Mouse (Mus musculus) kidney, embryonic 14.5 days (tissue): ENCODE measurements at regions not wholly inside any gene's neighbourhood (a gene's known extent, or its start where the extent isn't known, plus 50 kb on each side); places are given as distances from the start of the nearest gene placed in this dataset.

ENCODE experiments used
- ATAC-seq: fragments of 200-750 bp; cut with Nextera tagmentation; 2 replicates; pipeline ENCODE4 v1.8.0; 2017; ENCODE audit warnings: moderate number of reproducible peaks, mild to moderate bottlenecking, moderate TSS enrichment, moderate library complexity; ENCODE audit not compliant: low FRiP score, low TSS enrichment
- H3K27ac ChIP-seq: fragments of 300-500 bp; sonication (generic); 2 replicates; pipeline ENCODE4 v1.5.1; 2014; ENCODE audit warnings: low read depth, mild to moderate bottlenecking, low read length, moderate library complexity, mixed read lengths
- H3K27me3 ChIP-seq: fragments of 300-500 bp; sonication (generic); 2 replicates; pipeline ENCODE4 v1.6.1; 2014; ENCODE audit warnings: mild to moderate bottlenecking, low read length; ENCODE audit not compliant: control insufficient read depth, insufficient read depth
- H3K36me3 ChIP-seq: fragments of 300-500 bp; sonication (generic); 2 replicates; pipeline ENCODE4 v1.6.1; 2014; ENCODE audit warnings: low read length, mixed read lengths; ENCODE audit not compliant: control insufficient read depth, insufficient read depth
- H3K4me1 ChIP-seq: fragments of 300-500 bp; sonication (generic); 2 replicates; pipeline ENCODE4 v1.6.1; 2014; ENCODE audit warnings: low read length, mixed read lengths; ENCODE audit not compliant: control insufficient read depth, insufficient read depth
- H3K4me2 ChIP-seq: fragments of 300-500 bp; sonication (generic); replicated peaks from 2 replicates; pipeline ENCODE4 v1.6.1; 2014; ENCODE audit warnings: low read depth, mild to moderate bottlenecking, low read length
- H3K4me3 ChIP-seq: fragments of 300-500 bp; sonication (generic); 2 replicates; pipeline ENCODE4 v1.5.1; 2014; ENCODE audit warnings: mild to moderate bottlenecking, low read length
- H3K9ac ChIP-seq: fragments of 300-500 bp; sonication (generic); 2 replicates; pipeline ENCODE4 v1.6.1; 2014; ENCODE audit warnings: low read depth, mild to moderate bottlenecking, low read length, moderate library complexity
- H3K9me3 ChIP-seq: fragments of 300-500 bp; sonication (generic); 2 replicates; pipeline ENCODE4 v1.6.1; 2016; ENCODE audit warnings: low read length; ENCODE audit not compliant: control insufficient read depth
- WGBS: fragments of 180-500 bp; shearing (Covaris S2); extraction: QIAGEN DNeasy Blood & Tissue Kit; methylation state at CpG from one replicate; pipeline ENCODE4 v1.1.7; 2014; 5-methylcytosine and 5-hydroxymethylcytosine counted together

DNA sequence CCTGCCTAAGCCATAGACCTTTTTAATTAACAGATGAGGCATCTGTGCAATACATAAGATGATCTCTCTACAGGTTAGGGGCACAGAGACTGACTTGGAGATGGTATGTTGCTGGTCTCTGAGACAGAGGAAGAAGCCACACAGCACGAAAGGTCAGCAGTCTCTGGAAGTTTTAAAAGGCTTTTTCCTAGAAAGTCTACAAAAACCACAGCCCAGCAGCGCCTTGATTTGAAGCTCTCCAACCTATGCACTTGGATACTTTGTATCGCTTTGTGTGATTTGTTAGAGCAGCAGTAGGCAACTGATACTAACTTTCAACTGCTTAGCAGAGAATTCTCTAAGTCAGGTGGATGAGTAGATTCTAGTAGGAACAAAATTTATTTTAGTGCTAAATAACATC lies 132.3 kb upstream of the Tab2 start:
- Histone ChIP-seq H3K4me1 (no peaks in the 10 kb centered on the region), H3K27ac (no peak overlapping the region), H3K9me3 (no peaks in the 10 kb centered on the region; the same call in 1 of the 2 replicates), H3K4me2 (no peak overlapping the region), H3K9ac (no peak overlapping the region), H3K36me3 (no peaks in the 10 kb centered on the region), H3K27me3 (no peaks in the 10 kb centered on the region), H3K4me3 (no peak overlapping the region)
- WGBS = 93% methylated on average over 3 of the region's 3 CpGs
- no peak for ATAC-seq

DNA sequence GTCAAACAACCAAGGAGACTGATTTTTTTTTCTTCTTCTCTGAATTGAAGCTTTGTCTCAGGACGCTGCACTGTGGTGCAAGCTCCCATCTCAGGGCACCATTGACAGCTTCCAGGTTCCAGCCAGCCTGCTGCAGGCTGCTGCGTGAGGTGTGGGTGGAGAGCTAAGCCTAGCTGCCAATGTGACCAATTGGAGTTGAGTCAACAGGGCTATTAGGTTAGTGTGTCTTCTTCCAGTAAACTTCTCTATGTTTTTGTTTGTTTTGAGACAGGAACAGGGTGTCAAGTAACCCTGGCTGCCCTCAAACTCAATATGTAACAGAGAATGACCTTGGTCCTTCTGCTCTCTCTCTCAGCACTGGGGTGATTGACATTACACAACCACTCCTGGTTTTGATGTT lies 131.1 kb upstream of the Tab2 start:
- H3K36me3 ChIP-seq = no peaks in the 10 kb centered on the region
- H3K4me1 ChIP-seq = no peaks in the 10 kb centered on the region
- H3K4me2 ChIP-seq = no peak overlapping the region
- H3K9ac ChIP-seq = no peak overlapping the region
- H3K27ac ChIP-seq = no peak overlapping the region
- no peak for ATAC-seq
- H3K9me3 ChIP-seq = no peaks in the 10 kb centered on the region
- no peak overlapping the region for H3K4me3 ChIP-seq
- H3K27me3 ChIP-seq = no peaks in the 10 kb centered on the region
- WGBS = 46% methylated on average over 2 of the region's 2 CpGs

DNA sequence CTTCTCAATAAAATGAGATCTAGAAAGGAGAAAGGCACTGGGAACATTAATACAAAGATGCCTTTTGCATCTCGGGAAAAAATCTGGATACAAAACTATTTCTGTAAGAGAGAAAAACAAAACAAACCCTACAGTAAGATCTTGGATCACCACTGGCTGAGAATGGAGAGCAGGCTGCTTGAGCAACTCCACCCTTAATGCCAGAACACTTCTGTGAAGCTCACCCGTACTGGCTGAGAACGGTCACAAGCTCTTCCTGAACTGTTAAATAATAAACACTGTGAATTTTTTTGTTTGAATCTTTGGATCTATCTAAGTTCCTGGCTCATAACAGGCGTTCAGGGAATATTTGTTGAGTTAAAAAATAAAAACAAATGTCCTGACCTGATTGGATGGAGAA lies 130.4 kb upstream of the Tab2 start:
- no peak for ATAC-seq
- Histone ChIP-seq H3K36me3 (no peaks in the 10 kb centered on the region), H3K4me2 (no peak overlapping the region), H3K27ac (no peak overlapping the region), H3K4me1 (no peaks in the 10 kb centered on the region), H3K4me3 (no peak overlapping the region), H3K9me3 (no peaks in the 10 kb centered on the region), H3K9ac (no peak overlapping the region), H3K27me3 (no peaks in the 10 kb centered on the region)
- WGBS = 75% methylated on average over 4 of the region's 4 CpGs

DNA sequence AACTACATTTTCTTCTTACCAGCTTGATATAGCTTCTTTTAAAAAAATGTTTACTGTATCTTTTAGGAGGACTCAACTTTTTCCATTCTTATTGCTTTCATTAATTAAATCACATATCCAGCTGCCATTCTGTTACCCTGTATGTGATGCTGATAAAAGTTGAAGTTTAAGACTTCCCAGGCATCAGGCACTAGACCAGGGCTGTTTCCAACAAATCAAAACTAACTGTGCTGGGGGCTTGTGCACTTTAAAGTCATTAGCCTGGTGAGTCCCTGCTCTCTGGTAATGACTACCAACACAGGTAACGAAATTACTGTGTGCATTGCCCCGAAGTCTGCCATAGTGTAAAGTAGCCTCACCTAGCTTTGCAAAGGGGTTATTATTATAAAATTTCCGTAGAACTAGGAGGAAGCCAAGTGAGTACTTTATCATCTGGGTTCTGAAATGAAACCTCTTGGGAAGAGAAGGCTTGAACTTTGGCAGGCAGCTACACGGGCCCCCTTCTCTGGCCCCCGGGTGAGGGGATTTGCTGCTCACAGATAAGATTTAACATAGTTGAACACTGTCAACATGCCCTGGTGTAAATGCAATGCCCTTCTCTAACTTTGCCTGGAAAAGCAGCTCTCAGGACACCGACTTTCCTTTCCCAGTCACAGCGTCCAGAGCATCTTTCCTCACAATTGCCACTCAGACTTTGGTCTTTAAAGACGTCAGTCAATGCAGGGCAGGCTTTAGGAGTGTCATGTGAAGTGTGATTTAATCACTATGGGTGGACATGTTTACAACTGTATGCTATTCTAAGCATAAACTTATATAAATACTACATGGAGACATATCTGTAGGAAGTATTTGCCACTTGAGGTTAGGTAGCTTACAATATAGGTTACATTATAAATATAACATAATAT lies 122.1 kb upstream of the Tab2 start:
- no peak for ATAC-seq
- H3K4me2 ChIP-seq = no peak overlapping the region
- no peak overlapping the region for H3K27ac ChIP-seq
- H3K9ac ChIP-seq = no peak overlapping the region
- H3K4me3 ChIP-seq = no peak overlapping the region
- H3K9me3 ChIP-seq = no peaks in the 10 kb centered on the region
- no peaks in the 10 kb centered on the region for H3K36me3 ChIP-seq
- 56% methylated on average over 8 of the region's 8 CpGs for whole genome bisulfite sequencing
- no peaks in the 10 kb centered on the region for H3K27me3 ChIP-seq
- H3K4me1 ChIP-seq = no peaks in the 10 kb centered on the region

DNA sequence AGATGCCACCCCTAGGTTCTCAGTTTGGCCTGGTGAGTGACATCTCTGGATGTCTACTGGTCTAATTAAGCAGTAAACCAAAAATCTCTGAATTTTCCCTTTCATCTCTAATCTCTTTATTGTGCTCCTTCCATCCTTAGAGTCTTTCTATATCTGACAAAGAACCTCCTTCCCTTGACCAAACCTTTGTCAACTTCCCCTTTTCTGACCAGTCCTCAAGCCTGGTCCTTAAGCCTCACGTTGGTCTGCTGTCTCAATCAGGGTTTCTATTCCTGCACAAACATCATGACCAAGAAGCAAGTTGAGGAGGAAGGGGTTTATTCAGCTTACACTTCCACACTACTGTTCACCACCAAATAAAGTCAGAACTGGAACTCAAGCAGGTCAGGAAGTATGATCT lies 116.4 kb upstream of the Tab2 start:
- no peaks in the 10 kb centered on the region for H3K27me3 ChIP-seq
- ATAC-seq = no peak
- no peak overlapping the region for H3K27ac ChIP-seq

DNA sequence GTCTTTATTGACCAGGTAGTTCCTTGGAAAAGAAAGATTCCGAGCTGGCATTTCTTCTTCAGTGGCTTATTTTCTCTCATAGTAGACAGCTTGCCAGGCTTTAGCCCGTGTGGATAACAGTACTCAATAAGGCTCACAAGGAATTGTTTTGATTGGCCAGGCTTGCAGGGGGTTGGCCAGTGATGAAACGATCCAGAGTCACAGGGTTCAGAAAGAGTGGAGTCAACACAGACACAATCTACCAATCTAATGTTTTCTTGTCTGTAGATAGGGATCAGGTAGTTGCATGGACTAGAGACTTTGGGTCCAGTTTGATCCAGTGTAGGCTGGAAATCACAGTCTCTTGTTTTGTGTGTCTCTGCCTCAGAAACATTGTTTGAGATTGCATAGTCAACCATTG lies 115.8 kb upstream of the Tab2 start:
- Histone ChIP-seq H3K4me2 (no peak overlapping the region), H3K4me3 (no peak overlapping the region), H3K27me3 (no peaks in the 10 kb centered on the region), H3K27ac (no peak overlapping the region), H3K4me1 (no peaks in the 10 kb centered on the region), H3K36me3 (no peaks in the 10 kb centered on the region), H3K9me3 (no peaks in the 10 kb centered on the region), H3K9ac (no peak overlapping the region)
- WGBS = 71% methylated on average over 3 of the region's 3 CpGs
- no peak for ATAC-seq

More for the DNA sequence above, 116.4 kb upstream of the Tab2 start:
- Histone ChIP-seq H3K4me1 (no peaks in the 10 kb centered on the region), H3K36me3 (no peaks in the 10 kb centered on the region), H3K4me2 (no peak overlapping the region), H3K9me3 (no peaks in the 10 kb centered on the region), H3K4me3 (no peak overlapping the region), H3K9ac (no peak overlapping the region)
- WGBS = 87% methylated on average over 1 of the region's 1 CpGs

DNA sequence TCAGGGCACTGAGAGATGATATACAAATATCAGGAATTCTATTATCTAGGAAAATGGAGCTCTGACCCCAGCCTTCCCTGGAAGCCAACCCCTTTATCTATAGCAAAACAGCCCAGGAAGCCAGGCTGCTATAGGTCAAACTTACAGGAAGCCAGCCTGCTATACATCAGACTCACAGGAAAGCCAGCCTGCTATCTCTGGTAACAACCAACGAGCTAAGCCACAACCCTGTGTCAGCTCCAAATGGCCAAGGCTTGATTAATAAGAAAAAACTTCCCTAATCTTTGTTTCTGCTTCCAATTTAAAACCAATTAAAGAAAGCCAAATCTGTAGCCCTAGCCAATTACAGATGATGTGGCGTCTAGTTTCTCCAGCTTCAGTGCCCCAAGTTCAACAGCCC lies 114.4 kb upstream of the Tab2 start:
- Histone ChIP-seq H3K4me3 (no peak overlapping the region), H3K27ac (no peak overlapping the region)

DNA sequence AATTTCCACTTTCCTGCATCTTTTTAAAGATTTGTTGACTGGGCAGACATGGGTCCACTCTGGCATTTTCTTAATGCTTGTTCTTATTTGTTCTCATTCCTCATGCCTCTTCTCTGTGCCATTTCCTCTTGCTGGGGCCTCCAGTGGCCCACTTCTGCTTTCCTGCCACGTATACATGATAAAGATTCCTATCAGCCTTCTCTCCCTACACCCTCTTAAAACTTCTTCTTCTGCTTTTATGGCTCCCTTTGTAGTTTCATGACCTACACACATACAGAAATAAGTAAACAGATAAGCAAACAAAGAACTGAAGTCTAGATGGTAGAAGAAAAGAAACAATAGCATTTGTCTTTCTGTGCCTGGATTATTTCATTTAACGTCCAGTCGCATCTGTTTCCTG lies 110.9 kb upstream of the Tab2 start:
- H3K36me3 ChIP-seq = no peaks in the 10 kb centered on the region
- no peak overlapping the region for H3K4me3 ChIP-seq
- ATAC-seq = no peak
- 65% methylated on average over 3 of the region's 3 CpGs for WGBS
- no peak overlapping the region for H3K9ac ChIP-seq
- no peak overlapping the region for H3K27ac ChIP-seq
- H3K4me1 ChIP-seq = no peaks in the 10 kb centered on the region
- H3K9me3 ChIP-seq = no peaks in the 10 kb centered on the region
- H3K4me2 ChIP-seq = no peak overlapping the region
- H3K27me3 ChIP-seq = no peaks in the 10 kb centered on the region

More for the DNA sequence above, 114.4 kb upstream of the Tab2 start:
- H3K9me3 ChIP-seq = no peaks in the 10 kb centered on the region
- no peaks in the 10 kb centered on the region for H3K36me3 ChIP-seq
- no peaks in the 10 kb centered on the region for H3K27me3 ChIP-seq
- no peak overlapping the region for H3K4me2 ChIP-seq
- no peaks in the 10 kb centered on the region for H3K4me1 ChIP-seq
- H3K9ac ChIP-seq = no peak overlapping the region
- 23% methylated on average over 2 of the region's 2 CpGs for WGBS
- no peak for ATAC-seq

DNA sequence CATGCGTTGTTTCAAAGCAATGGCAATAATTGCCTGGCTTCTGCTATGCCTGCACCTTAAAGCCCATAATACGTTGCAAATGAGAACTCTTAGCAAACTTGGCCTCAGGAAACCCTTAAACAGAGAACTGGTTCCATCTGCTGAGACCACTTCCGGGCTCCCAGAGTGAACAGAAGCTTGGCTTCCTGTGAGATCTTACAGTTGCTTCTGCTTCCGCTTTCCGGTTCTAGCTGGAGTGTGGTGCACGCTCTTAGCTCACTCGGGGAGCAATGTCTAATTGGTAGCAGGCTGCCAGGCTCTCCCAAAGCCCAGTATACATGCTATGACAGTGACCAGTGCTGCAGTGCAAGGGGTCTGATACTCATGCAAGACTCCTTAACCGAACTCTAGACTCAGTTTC lies 109.7 kb upstream of the Tab2 start:
- H3K27ac ChIP-seq = no peak overlapping the region
- no peaks in the 10 kb centered on the region for H3K36me3 ChIP-seq
- H3K4me3 ChIP-seq = no peak overlapping the region
- no peaks in the 10 kb centered on the region for H3K4me1 ChIP-seq
- no peak for ATAC-seq
- H3K27me3 ChIP-seq = no peaks in the 10 kb centered on the region
- no peak overlapping the region for H3K4me2 ChIP-seq
- no peak overlapping the region for H3K9ac ChIP-seq
- WGBS = 84% methylated on average over 8 of the region's 8 CpGs
- no peaks in the 10 kb centered on the region for H3K9me3 ChIP-seq
